Mouse (Mus musculus): ENCODE data around the gene Cep295nl. TPM values are rescaled to one million over a fixed set of nuclear protein-coding genes. Genes with fewer than 3 reads are reported as not detected.

Gene Cep295nl
- total RNA-seq, 4 experiments from 2014 or later: 0.41 to 1.0 (median 0.94) TPM

DNA sequence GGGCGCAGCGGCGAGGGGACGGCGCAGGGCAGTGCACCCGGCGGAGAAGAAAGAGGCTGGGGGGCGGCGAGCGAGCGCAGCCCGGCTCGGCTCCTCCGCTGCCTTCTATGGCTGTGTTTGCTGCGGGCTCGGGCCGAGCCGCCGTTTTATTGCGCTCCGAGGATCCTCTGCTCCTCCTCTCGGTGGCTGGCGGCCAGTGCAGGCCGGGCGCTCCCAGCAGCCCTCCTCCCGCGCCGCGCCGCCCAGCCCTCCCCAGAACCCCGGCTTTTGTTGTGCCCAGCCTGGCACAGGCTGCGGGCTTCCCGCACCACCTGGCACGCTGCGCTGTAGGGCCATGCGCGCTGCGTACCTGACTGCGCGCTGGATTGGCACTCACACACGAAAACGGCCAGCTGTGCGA lies 12.9 kb upstream of the Cep295nl start:
- peak; percentile 81 to 86 for DNase-seq (ENCODE audit: low spot score in 2 of 2)

DNA sequence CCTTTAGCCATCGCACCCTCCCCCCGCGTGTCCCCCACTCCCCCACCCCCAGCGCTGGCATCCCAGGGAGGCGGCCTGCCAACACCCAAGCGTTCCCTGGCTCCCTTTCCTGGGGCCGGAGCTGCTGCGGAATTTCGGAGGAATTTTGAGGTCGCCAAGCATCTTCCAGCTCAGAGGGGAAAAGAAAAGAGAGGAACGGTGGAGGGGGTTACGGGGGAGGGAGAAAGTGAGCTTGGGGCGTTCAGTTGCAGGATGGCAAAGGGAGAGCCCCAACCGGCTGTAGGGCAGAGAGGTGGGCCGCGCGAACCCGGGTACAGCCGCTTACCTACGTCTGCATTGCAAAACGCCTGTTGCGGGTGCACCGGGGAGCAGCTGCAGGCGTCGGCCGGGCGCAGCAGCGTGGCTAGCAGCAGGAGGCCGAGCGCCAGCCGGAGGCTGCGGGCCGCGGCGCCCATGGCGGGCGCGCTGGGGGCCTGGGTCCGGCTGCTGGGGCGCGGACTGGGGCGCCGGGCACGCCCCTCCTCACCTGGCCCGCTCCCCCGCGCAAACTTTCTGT lies 12.4 kb upstream of the Cep295nl start:
- DNase-seq (ENCODE audit: low spot score in 2 of 2): no peak

GRCm38 (mm10) chr11:118349494-118349893 lies 7.2 kb upstream of the Cep295nl start:
- DNase-seq (ENCODE audit: low spot score in 2 of 2): no peak

DNA sequence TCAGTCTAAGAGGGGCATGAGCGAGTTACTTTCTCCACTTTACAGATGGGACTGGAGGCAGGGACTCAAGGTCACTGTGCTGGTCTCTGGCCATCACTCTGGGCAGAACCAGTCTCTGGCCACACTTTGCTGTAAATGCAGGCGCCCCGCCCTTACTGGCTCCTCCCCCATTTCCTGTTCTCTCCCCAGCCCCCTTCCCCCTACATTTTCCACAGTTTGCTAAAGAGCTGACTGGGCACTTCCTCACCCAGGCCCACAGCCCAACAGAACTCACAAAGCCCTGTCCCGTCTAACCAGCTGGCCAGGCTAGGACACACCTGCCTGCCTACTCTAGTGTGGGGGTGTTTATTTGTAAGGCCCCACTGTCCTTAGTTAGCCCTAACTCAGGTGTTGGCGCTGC lies 6.6 kb upstream of the Cep295nl start:
- DNase-seq (ENCODE audit: low spot score in 2 of 2): peak; percentile 35 to 43

DNA sequence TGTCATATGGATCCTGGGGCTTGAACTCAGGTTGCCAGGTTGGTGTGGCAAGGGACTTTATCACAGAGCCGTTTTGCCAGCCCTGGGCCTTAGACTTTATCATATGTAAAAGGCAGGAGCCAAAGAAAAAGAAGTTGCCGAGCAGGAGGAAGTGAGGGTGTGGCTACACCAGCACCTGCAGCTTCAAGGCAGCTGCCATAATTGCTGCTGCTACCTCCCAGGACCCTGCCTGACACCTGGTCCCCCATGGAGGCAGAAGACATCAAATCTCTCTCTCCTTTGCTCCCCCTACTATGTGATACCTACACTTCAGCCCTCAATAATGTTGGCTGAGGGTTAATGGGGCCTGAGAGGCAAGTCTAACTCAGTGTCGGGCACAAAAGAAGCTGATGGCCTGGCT lies 6.1 kb upstream of the Cep295nl start:
- no peak for DNase-seq (ENCODE audit: low spot score in 2 of 2)

GRCm38 (mm10) chr11:118347911-118348310 lies 5.6 kb upstream of the Cep295nl start:
- no peak for DNase-seq (ENCODE audit: low spot score in 2 of 2)

- no peak for DNase-seq (ENCODE audit: low spot score in 2 of 2)
Measured at GRCm38 (mm10) chr11:118347391-118347790, 5.1 kb upstream of the Cep295nl start.

DNA sequence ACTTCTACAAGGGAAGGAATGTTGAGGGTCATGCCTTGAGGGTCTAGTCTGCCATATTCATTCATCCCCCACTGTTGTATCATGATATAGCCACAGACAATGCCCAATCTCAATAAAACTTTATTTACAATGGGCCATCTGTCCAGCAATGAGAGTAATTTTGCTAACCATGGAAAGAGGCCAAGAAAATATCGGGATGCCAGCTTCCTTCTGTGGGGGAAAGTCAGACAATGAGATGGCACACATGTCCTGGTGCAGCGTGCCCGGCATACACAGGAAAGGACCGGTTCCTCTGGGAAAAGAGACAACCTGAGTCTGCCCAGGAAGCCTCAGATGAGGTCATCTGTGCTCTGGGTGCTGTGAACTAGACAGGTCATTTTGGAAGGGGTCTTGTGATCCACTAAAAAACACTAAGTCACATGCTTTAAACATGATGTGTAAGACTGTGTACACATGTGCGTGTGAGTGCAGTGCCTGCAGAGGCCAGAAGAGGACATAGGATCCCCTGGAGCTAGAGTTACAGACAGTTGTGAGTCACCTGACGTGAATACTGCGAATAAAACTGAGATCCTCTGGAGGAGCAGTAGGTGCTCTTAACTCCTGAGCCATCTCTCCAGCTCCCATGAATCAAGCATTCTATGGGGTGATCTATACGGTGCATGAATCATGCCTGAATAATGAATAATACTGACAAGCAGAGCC lies 4.2 kb upstream of the Cep295nl start:
- DNase-seq (ENCODE audit: low spot score in 2 of 2): no peak

- DNase-seq (ENCODE audit: low spot score in 2 of 2): no peak
Measured at GRCm38 (mm10) chr11:118345693-118346092, 3.4 kb upstream of the Cep295nl start.

GRCm38 (mm10) chr11:118343629-118344028 lies 1.3 kb upstream of the Cep295nl start:
- DNase-seq (ENCODE audit: low spot score in 2 of 2): no peak

- DNase-seq (ENCODE audit: low spot score in 2 of 2): no peak
Measured at GRCm38 (mm10) chr11:118337491-118338168, 4.7 kb downstream of the Cep295nl start.

DNA sequence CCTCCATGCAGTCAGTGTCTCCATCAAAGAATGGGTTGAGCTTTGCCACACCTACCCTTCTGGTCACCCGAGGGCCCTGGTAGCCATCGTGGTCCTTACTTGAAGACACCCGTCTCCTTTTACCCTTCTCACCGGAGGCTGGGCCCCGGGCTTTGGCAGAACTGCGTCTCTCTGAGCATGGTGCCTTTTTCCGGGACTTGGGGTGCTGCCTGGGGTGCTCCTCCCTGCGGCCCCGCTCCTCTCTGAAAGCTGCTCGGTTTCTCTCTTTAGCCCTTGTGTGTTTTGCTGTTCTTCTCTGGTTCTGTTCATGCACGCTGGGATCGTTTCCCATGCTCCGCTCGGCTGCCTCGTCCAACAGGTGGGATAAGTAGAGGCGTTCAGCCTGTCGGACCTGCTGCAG lies 8.9 kb downstream of the Cep295nl start:
- no peak for DNase-seq (ENCODE audit: low spot score in 2 of 2)

GRCm38 (mm10) chr11:118332376-118332775 lies 9.9 kb downstream of the Cep295nl start:
- peak in 1 of 2 experiments; percentile 38 for DNase-seq (ENCODE audit: low spot score in 2 of 2)

DNA sequence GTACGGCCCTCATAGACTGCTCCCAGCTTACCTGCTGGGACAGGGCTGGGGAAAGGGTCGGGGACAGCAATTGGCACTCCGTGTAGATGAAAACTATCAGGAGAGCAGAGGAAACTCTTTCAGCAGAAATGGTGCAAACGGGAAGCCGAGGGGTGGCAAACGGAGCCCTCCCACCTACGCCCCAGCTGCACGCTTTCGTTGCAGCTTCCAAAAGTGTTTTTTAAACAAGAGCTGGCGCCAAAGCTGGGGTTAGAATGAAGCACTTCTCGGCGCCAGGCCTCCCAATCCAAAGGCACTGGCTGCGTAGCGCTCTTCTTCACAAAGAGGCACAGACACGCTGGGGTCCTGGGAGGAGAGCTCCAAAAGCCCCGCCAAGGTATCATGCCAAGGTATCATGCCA lies 11.5 kb downstream of the Cep295nl start:
- DNase-seq (ENCODE audit: low spot score in 2 of 2): no peak

GRCm38 (mm10) chr11:118330361-118330760 lies 11.9 kb downstream of the Cep295nl start:
- no peak for DNase-seq (ENCODE audit: low spot score in 2 of 2)

DNA sequence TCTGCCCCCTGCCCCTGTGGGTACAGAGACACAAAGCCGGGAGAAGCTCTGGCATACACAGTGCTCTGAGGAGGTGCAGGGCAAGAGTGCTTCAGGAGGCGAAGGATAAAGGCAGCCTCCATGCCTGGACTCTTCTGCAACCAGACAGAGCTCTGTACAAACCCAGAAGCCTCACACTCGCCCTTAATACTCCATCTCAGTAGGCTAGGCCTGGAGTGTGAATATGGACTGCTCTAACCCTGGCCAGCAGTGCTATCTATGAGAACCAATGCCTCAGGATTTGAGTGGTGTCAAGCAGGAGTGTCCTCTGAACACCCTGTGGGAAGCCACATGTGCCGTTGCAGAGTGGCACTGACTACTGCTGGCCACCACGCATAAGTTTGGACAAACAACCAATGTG lies 13.4 kb downstream of the Cep295nl start:
- no peak for DNase-seq (ENCODE audit: low spot score in 2 of 2)

- no peak for DNase-seq (ENCODE audit: low spot score in 2 of 2)
Measured at GRCm38 (mm10) chr11:118328511-118328910, 13.8 kb downstream of the Cep295nl start.

GRCm38 (mm10) chr11:118326991-118327971 lies 15.0 kb downstream of the Cep295nl start:
- peak; percentile 72 to 73 for DNase-seq (ENCODE audit: low spot score in 2 of 2)

DNA sequence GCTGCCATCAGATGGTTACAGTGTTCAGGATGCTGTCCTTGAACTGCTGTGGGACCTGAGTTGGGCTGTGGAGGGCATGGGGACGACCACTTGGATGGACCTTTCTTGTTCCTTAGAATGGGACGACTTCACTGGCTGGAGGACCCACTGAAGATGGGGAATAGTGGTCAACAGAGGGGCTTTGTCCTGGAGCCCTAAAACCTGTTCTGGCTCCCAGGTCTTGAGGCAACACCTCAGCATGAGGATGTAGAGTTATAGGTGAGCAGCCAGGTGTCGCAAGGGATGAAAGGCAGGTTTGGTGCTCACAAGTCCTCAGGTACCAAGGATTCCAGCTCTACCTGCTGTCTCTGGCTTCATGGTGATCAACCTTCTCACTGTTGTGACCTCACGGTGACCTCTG lies 15.8 kb downstream of the Cep295nl start:
- DNase-seq (ENCODE audit: low spot score in 2 of 2): no peak

DNA sequence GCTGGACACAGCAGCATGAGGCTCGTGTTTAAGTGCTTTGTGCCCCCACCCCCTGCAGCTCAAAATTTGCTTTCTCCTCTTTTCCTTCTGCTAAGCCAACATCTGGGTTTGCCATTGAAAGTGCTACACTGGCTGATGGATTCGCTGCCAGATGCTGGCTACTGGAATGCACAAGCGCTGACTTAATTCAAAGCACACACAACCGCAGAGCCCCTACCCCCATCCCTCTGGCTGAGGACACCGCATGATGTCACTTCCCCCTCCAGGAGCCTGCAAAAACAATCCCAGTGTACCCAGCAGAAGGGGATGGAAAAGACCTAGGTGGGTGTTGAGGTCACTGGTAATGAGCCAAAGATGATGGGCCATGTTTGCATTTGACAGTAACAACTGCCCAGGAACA lies 17.8 kb downstream of the Cep295nl start:
- DNase-seq (ENCODE audit: low spot score in 2 of 2): no peak

DNA sequence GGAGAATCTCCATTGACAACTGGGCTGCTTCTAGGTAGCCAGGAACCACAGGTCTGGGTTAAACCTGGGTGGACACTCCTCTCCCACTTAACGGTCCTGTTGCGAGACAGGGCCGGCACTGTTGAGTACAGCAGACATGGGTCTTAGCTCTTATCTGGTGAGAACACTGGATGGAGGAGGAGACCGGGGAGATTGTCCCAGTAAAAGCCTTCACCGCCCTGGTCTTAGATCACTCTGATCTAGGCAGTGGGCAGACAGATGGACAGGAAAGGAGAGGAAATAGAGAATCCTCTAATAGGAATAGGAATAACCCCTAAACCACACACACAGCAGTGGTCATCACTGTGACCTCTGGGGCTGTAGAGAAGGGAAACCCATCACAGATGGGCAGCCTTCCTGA lies 18.3 kb downstream of the Cep295nl start:
- no peak for DNase-seq (ENCODE audit: low spot score in 2 of 2)

- DNase-seq (ENCODE audit: low spot score in 2 of 2): no peak
Measured at GRCm38 (mm10) chr11:118322647-118323046, 19.7 kb downstream of the Cep295nl start.

Data from gastrocnemius, adult 8-10 months (tissue).